Mouse (Mus musculus) myocyte (in vitro differentiated cells): ENCODE measurements around the gene Zbtb37. TPM values are rescaled to one million over a fixed set of nuclear protein-coding genes. Genes with fewer than 3 reads are reported as not detected.

ENCODE experiments used
- H3K27me3 ChIP-seq: one replicate; pipeline ENCODE4 v1.6.1; 2011; ENCODE audit not compliant: control insufficient read depth, insufficient read depth, insufficient read length
- H3K36me3 ChIP-seq: one replicate; pipeline ENCODE4 v1.6.1; 2011; ENCODE audit not compliant: control insufficient read depth, insufficient read depth
- H3K4me2 ChIP-seq: one replicate; pipeline ENCODE4 v1.6.1; 2011; ENCODE audit warnings: low read depth, control low read depth
- H3K4me3 ChIP-seq: one replicate; pipeline ENCODE4 v1.5.1; 2011; ENCODE audit warnings: mild to moderate bottlenecking, control low read depth, moderate library complexity
- H3K79me2 ChIP-seq: one replicate; pipeline ENCODE4 v1.6.1; 2011; ENCODE audit not compliant: control insufficient read depth, insufficient read depth
- H3ac ChIP-seq: one replicate; pipeline ENCODE4 v1.6.1; 2011; ENCODE audit not compliant: control insufficient read depth, insufficient read length
- CEBPB ChIP-seq: IDR thresholded peaks from 2 replicates; pipeline ENCODE4 v1.6.1; 2011; ENCODE audit warnings: mild to moderate bottlenecking, moderate library complexity; ENCODE audit not compliant: poor library complexity, insufficient read depth, severe bottlenecking
- E2F4 ChIP-seq: IDR thresholded peaks from one replicate; pipeline ENCODE4 v1.6.1; 2011; ENCODE audit warnings: mild to moderate bottlenecking, control low read depth, moderate library complexity; ENCODE audit not compliant: insufficient read depth
- MAX ChIP-seq: IDR thresholded peaks from one replicate; pipeline ENCODE4 v1.6.1; 2011; ENCODE audit warnings: low read depth, mild to moderate bottlenecking, control low read depth
- MYOD1 ChIP-seq, 3 experiments: IDR thresholded peaks; one replicate each; pipeline ENCODE4 v1.6.1; 2011; ENCODE audit warnings: control low read depth in 2 of 3, low read depth in 2 of 3, mild to moderate bottlenecking in 2 of 3, moderate library complexity in 1 of 3; ENCODE audit not compliant: insufficient read length in 2 of 3, control insufficient read depth in 1 of 3
- MYOG ChIP-seq, 3 experiments: IDR thresholded peaks; one replicate each; pipeline ENCODE4 v1.6.1; 2011; ENCODE audit warnings: control low read depth in 2 of 3, low read depth in 2 of 3, mild to moderate bottlenecking in 2 of 3; ENCODE audit not compliant: insufficient read length in 2 of 3, control insufficient read depth in 1 of 3, insufficient read depth in 1 of 3
- POLR2A ChIP-seq: IDR thresholded peaks from one replicate; pipeline ENCODE4 v1.6.1; 2011; ENCODE audit warnings: low read depth, mild to moderate bottlenecking, control low read depth, moderate library complexity; ENCODE audit not compliant: insufficient read length
- POLR2AphosphoS2 ChIP-seq: IDR thresholded peaks from one replicate; pipeline ENCODE4 v1.6.1; 2011; ENCODE audit warnings: low read depth, control low read depth; ENCODE audit not compliant: insufficient read length
- REST ChIP-seq: IDR thresholded peaks from one replicate; pipeline ENCODE4 v1.6.1; 2011; ENCODE audit warnings: mild to moderate bottlenecking, control low read depth, moderate library complexity; ENCODE audit not compliant: insufficient read depth, insufficient read length
- SRF ChIP-seq: IDR thresholded peaks from one replicate; pipeline ENCODE4 v1.6.1; 2011; ENCODE audit warnings: low read depth; ENCODE audit not compliant: control insufficient read depth, insufficient read length
- TCF12 ChIP-seq: IDR thresholded peaks from one replicate; pipeline ENCODE4 v1.6.1; 2011; ENCODE audit warnings: mild to moderate bottlenecking, control low read depth; ENCODE audit not compliant: poor library complexity, insufficient read depth, severe bottlenecking
- TCF3 ChIP-seq: IDR thresholded peaks from one replicate; pipeline ENCODE4 v1.6.1; 2011; ENCODE audit warnings: low read depth, control low read depth; ENCODE audit not compliant: insufficient read length
- USF1 ChIP-seq: IDR thresholded peaks from one replicate; pipeline ENCODE4 v1.6.1; 2011; ENCODE audit warnings: low read depth, mild to moderate bottlenecking, control low read depth, moderate library complexity
- polyA plus RNA-seq: library from polyadenylated mRNA; unstranded; fragments of >200 nt; fragmentation: generic; extraction: Trizol; gene quantifications from one replicate; pipeline ENCODE4 v1.2.1, GENCODE M21; 2012; ENCODE audit warnings: missing spikeins

Zbtb37 gene
- polyA plus RNA-seq, 1 experiment, result 1.4 TPM

DNA sequence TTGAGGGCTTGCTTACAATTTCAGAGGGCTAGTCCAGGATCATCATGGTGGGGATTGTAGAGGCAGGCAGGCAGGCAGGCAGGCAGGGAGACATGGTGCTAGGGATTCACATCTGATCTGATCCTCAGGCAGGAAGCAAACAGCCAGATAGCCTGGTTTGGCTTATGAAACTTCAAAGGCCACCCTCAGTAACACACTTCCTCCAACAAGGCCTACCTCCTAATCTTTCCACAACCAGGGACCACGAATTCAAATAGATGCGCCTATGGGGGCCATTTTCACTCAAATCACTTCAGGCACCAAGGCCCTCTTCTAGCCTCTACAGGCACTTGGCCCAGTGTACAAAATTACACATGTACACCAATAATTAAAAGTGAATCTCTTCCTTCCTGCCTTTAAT is 7.5 kb downstream of the Zbtb37 start:
- Histone ChIP-seq H3ac (no peak overlapping the region), H3K4me3 (no peak overlapping the region), H3K79me2 (no peaks in the 10 kb centered on the region), H3K36me3 (peaks cover 9% of the 10 kb centered on the region), H3K4me2 (no peak overlapping the region), H3K27me3 (no peaks in the 10 kb centered on the region)
- TF ChIP-seq E2F4, result no peak
- no peak for TF ChIP-seq TCF12
- TF ChIP-seq CEBPB, result no peak
- TF ChIP-seq SRF, result no peak
- no peak for TF ChIP-seq TCF3
- TF ChIP-seq MYOD1 (IDR thresholded peaks at IDR 0.05; ENCODE audit: control insufficient read depth in 1 of 3, insufficient read length in 2 of 3, low read depth in 2 of 3), result no peak
- no peak for TF ChIP-seq USF1
- TF ChIP-seq MYOG (IDR thresholded peaks at IDR 0.05; ENCODE audit: control insufficient read depth in 1 of 3, insufficient read depth in 1 of 3, insufficient read length in 2 of 3, low read depth in 2 of 3), result no peak
- no peak for TF ChIP-seq REST

DNA sequence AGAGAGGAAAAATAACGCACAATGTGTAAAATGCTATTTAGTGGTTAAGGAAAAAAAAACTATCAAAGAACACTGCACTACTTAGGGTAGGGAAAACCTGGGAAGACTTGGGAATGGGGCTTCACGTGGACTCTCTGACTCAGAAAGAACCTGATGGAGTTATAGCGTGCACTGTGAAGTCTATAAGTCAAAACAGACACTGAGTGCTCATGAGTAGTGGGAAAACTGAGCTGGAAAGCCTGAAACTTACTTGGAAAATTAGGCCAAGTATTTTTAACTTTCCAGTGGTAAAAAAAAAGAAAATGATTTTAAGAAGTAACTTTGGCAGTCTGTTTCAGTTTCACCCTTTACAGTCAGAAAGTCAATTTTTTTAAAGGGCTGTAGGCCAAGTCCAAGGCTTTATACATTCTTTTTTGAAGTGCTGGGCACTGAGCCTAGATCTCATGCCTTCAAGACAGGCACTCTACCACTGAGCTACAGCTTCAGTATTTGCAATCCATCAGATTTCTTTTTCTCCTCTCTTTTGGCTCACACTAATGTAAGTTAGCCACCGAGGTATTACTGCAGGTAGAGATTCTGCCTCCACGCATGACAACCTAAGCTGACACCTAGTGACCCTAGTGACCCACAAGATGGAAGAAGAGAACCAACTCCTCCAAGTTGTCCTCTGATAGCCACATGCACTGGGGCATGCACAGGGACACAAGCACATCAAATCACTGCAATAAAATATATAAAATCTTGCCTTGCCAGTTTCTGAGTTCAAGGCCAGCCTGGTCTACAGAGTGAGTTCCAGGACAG is 9.0 kb downstream of the Zbtb37 start:
- Histone ChIP-seq H3K79me2 (no peaks in the 10 kb centered on the region), H3K4me2 (no peak overlapping the region), H3K27me3 (no peaks in the 10 kb centered on the region), H3K36me3 (peaks cover 7% of the 10 kb centered on the region), H3K4me3 (no peak overlapping the region), H3ac (no peak overlapping the region)
- TF ChIP-seq E2F4 (no peak), REST (no peak), CEBPB (no peak), POLR2A (no peak), SRF (no peak), TCF12 (no peak), MYOD1 (IDR thresholded peaks at IDR 0.05; ENCODE audit: control insufficient read depth in 1 of 3, insufficient read length in 2 of 3, low read depth in 2 of 3) (no peak), TCF3 (no peak), USF1 (no peak), MAX (no peak), POLR2AphosphoS2 (no peak), MYOG (IDR thresholded peaks at IDR 0.05; ENCODE audit: control insufficient read depth in 1 of 3, insufficient read depth in 1 of 3, insufficient read length in 2 of 3, low read depth in 2 of 3) (no peak)

DNA sequence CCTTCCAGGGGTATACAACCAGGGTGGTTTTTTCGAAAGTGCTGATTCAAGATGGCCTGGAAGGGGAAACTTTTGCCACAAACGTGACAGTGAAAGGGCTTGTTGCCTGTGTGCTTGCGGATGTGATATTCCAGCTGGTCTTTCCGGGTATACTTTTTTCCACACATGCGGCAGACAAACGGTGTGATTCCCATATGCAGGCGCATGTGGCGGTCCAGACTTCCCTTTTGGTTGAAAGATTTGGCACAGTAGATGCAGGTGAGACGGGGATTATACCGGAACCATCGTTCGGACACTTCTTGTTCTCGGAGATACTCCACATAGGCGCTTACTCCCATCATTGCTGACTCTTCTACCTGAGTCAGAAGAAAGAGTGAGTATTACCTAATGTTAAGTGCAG is 14.6 kb downstream of the Zbtb37 start:
- H3K4me2 ChIP-seq, result no peak overlapping the region
- H3ac ChIP-seq, result no peak overlapping the region
- TF ChIP-seq SRF (no peak), REST (no peak), POLR2A (no peak), E2F4 (no peak), TCF3 (no peak), TCF12 (no peak), USF1 (no peak), MYOD1 (IDR thresholded peaks at IDR 0.05; ENCODE audit: control insufficient read depth in 1 of 3, insufficient read length in 2 of 3, low read depth in 2 of 3) (no peak), MYOG (IDR thresholded peaks at IDR 0.05; ENCODE audit: control insufficient read depth in 1 of 3, insufficient read depth in 1 of 3, insufficient read length in 2 of 3, low read depth in 2 of 3) (no peak), MAX (no peak), POLR2AphosphoS2 (no peak), CEBPB (no peak)
- H3K4me3 ChIP-seq, result no peak overlapping the region
- no peaks in the 10 kb centered on the region for H3K79me2 ChIP-seq
- no peaks in the 10 kb centered on the region for H3K27me3 ChIP-seq
- peaks cover 22% of the 10 kb centered on the region for H3K36me3 ChIP-seq

DNA sequence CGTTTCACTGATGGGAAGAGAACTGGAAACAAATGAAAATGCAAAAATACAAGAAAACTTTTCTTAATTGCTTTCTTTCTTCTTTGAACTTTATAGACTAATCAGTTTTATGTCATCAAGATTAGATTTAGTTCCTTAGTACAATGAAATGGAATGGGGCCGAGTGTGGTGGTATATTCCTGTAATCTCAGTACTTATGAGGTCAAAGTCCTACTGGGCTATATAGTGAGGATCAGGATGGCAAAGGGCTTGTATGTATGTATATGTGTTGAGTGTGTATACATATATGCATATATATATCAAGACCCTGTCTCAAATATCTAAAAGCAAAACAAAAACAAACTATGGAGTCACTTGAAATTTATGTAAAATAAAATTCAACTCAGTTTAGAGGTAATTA is 18.3 kb downstream of the Zbtb37 start:
- Histone ChIP-seq H3ac (no peak overlapping the region), H3K27me3 (no peaks in the 10 kb centered on the region), H3K4me2 (no peak overlapping the region), H3K79me2 (no peaks in the 10 kb centered on the region), H3K4me3 (no peak overlapping the region), H3K36me3 (peaks cover 22% of the 10 kb centered on the region)
- TF ChIP-seq MYOD1 (IDR thresholded peaks at IDR 0.05; ENCODE audit: control insufficient read depth in 1 of 3, insufficient read length in 2 of 3, low read depth in 2 of 3), result no peak
- no peak for TF ChIP-seq MYOG (IDR thresholded peaks at IDR 0.05; ENCODE audit: control insufficient read depth in 1 of 3, insufficient read depth in 1 of 3, insufficient read length in 2 of 3, low read depth in 2 of 3)
- TF ChIP-seq POLR2AphosphoS2, result no peak
- TF ChIP-seq MAX, result no peak

DNA sequence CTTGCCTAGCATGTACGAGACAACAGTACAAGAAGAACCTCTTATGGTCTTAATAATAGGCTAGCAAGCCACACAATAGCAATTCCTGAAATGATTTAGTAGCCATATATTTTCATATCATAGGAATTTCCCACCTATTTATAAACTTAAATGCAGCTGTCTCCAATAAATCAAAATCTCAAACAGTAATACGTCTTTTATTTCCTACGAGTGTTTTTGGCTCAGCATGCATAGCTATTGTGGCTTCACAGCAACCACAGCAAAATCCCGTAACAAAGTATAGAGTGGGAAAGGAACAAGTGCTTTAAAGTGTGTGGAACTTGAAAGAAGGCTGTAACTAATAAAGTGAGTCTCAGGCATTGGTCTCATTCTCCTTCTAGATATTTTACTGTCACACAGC is 24.2 kb downstream of the Zbtb37 start:
- Histone ChIP-seq H3K27me3 (no peaks in the 10 kb centered on the region), H3K4me3 (no peak overlapping the region)

More for the DNA sequence above, 24.2 kb downstream of the Zbtb37 start:
- TF ChIP-seq E2F4, result no peak
- peak in 1 of 3 experiments; percentile 24 for TF ChIP-seq MYOG (IDR thresholded peaks at IDR 0.05; ENCODE audit: control insufficient read depth in 1 of 3, insufficient read depth in 1 of 3, insufficient read length in 2 of 3, low read depth in 2 of 3)
- peak; percentile 30 to 63 (median 30) for TF ChIP-seq MYOD1 (IDR thresholded peaks at IDR 0.05; ENCODE audit: control insufficient read depth in 1 of 3, insufficient read length in 2 of 3, low read depth in 2 of 3)
- H3ac ChIP-seq, result no peak overlapping the region
- no peaks in the 10 kb centered on the region for H3K79me2 ChIP-seq
- H3K4me2 ChIP-seq, result peak overlapping the region; percentile 57
- no peaks in the 10 kb centered on the region for H3K36me3 ChIP-seq
